ENCODE assay signal across 8 mouse cellular contexts in the genomic region with DNA sequence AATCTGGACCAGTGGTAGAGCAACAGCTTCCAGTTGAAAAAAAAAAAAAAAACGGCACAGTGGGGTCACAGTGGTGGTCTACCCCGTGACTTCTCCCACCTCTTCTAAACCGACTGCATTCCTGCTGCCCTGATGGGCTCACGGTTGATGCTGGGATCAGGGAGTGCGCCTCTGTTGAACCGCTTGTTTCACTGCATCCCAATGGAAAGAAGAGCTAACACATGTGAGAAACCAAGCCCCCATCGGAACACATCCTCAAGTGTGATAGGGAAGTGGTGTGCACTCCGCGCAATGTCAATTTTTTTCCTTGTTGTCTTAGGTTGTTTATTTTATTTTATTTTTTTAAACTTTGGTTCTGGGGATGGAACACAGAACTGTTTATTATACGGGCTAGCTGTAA. TPM values are rescaled to one million over a fixed set of nuclear protein-coding genes. Genes with fewer than 3 reads are reported as not detected.
DNase-seq lines count a peak whose midpoint lies in the region; ATAC-seq lines count a peak whose summit lies in the region.

No protein-coding gene starts in this region.

- H3K4me3 ChIP-seq in heart, embryonic 16.5 days (ENCODE audit: low read length), result peak overlapping the region; percentile 77
- H3K4me3 ChIP-seq in hindbrain, embryonic 14.5 days (replicated peaks; ENCODE audit: low read length), result no peak overlapping the region
- peak overlapping the region; percentile 65 for H3K4me3 ChIP-seq in midbrain, embryonic 13.5 days (replicated peaks)

- intact Hi-C loops in heart, postnatal 36 days (cut with DNase I), result loop anchor here (2.0 to 5.0 kb wide), 5 partner anchors 49 to 329 kb away; no protein-coding TSS in a partner anchor

- DNase-seq in heart, postnatal 36 days, result no peak
- peak; percentile 58 for DNase-seq in embryo, embryonic 10.5 days (ENCODE audit: low spot score)
- DNase-seq in hindbrain, embryonic 14.5 days (ENCODE audit: low spot score), result no peak
- DNase-seq in cerebellum, adult 9-11 months, result no peak
- no peak for DNase-seq in right cerebral cortex, postnatal 36 days (ENCODE audit: low spot score in 2 of 2)
- no peak for DNase-seq in right cerebral cortex, adult 18-20 months

- no peak for ATAC-seq in heart, embryonic 16.5 days (replicated peaks; ENCODE audit: extremely low read depth, insufficient read depth, low FRiP score)
- ATAC-seq in hindbrain, embryonic 14.5 days (ENCODE audit: low FRiP score), result no peak
- no peak for ATAC-seq in midbrain, embryonic 13.5 days

- no peak overlapping the region for H3K27ac ChIP-seq in heart, embryonic 16.5 days (ENCODE audit: low read length)
- no peak overlapping the region for H3K27ac ChIP-seq in hindbrain, embryonic 14.5 days
- no peak overlapping the region for H3K27ac ChIP-seq in midbrain, embryonic 13.5 days

- no peaks in the 10 kb centered on the region for H3K27me3 ChIP-seq in heart, embryonic 16.5 days (ENCODE audit: control insufficient read depth, insufficient read depth, low read length)
- no peaks in the 10 kb centered on the region for H3K27me3 ChIP-seq in hindbrain, embryonic 14.5 days (ENCODE audit: control insufficient read depth, insufficient read depth, low read length)
- no peaks in the 10 kb centered on the region for H3K27me3 ChIP-seq in midbrain, embryonic 13.5 days

- H3K9ac ChIP-seq in heart, embryonic 16.5 days (ENCODE audit: low read length), result peak overlapping the region; percentile 96
- no peak overlapping the region for H3K9ac ChIP-seq in hindbrain, embryonic 14.5 days
- H3K9ac ChIP-seq in midbrain, embryonic 13.5 days (replicated peaks), result peak overlapping the region; percentile 21; the same call in 1 of the 2 replicates

- WGBS in heart, embryonic 16.5 days, result 16% methylated on average over 10 of the region's 10 CpGs
- 22% methylated on average over 10 of the region's 10 CpGs for WGBS in hindbrain, embryonic 14.5 days
- 29% methylated on average over 10 of the region's 10 CpGs for WGBS in midbrain, embryonic 13.5 days

- no peaks in the 10 kb centered on the region for H3K9me3 ChIP-seq in heart, embryonic 16.5 days (replicated peaks; ENCODE audit: control insufficient read depth, low read length)
- H3K9me3 ChIP-seq in hindbrain, embryonic 14.5 days (ENCODE audit: control insufficient read depth, low read length), result no peaks in the 10 kb centered on the region
- H3K9me3 ChIP-seq in midbrain, embryonic 13.5 days, result no peaks in the 10 kb centered on the region

- peak overlapping the region; percentile 63 for H3K4me2 ChIP-seq in heart, embryonic 16.5 days (ENCODE audit: low read depth, low read length)
- peak overlapping the region; percentile 63 for H3K4me2 ChIP-seq in hindbrain, embryonic 14.5 days (replicated peaks)
- H3K4me2 ChIP-seq in midbrain, embryonic 13.5 days (replicated peaks), result peak overlapping the region; percentile 74

- H3K4me1 ChIP-seq in heart, embryonic 16.5 days (ENCODE audit: control insufficient read depth, insufficient read depth, low read length), result peaks cover 53% of the 10 kb centered on the region
- H3K4me1 ChIP-seq in hindbrain, embryonic 14.5 days (replicated peaks; ENCODE audit: control insufficient read depth, insufficient read depth, low read length), result peaks cover 29% of the 10 kb centered on the region
- H3K4me1 ChIP-seq in midbrain, embryonic 13.5 days (replicated peaks), result peaks cover 62% of the 10 kb centered on the region

- H3K36me3 ChIP-seq in heart, embryonic 16.5 days (ENCODE audit: control insufficient read depth, insufficient read depth), result no peaks in the 10 kb centered on the region
- no peaks in the 10 kb centered on the region for H3K36me3 ChIP-seq in hindbrain, embryonic 14.5 days (replicated peaks; ENCODE audit: control insufficient read depth, insufficient read depth)
- no peaks in the 10 kb centered on the region for H3K36me3 ChIP-seq in midbrain, embryonic 13.5 days

RNA-seq across cellular contexts. Expression of a gene that starts 2.5 kb away (rescaled TPM):
- polyA plus RNA-seq in heart, embryonic 16.5 days (2015; fragmentation: Nextera tagmentation; extraction: Ambion mirVana), result 10.5 and 12.3 TPM in 2 replicates
- total RNA-seq in heart, postnatal 36 days (2021), result 10 to 100 TPM; 11.5 to 15.0 TPM
- polyA plus RNA-seq in hindbrain, embryonic 14.5 days (2014; fragmentation: Nextera tagmentation; extraction: Ambion mirVana), result 6.1 and 6.8 TPM in 2 replicates
- polyA plus RNA-seq in midbrain, embryonic 13.5 days (2015; fragmentation: Nextera tagmentation; extraction: Ambion mirVana), result 5.8 and 6.9 TPM in 2 replicates
